ENCODE assay signal across 20 mouse cellular contexts in genomic region chr9:59143610-59144009, GRCm38 (mm10).
A peak's percentile ranks its signal among the peaks of the same experiment; 100 is the strongest.
DNase-seq lines count a peak whose midpoint lies in the region; ATAC-seq and TF ChIP-seq lines count a peak whose summit lies in the region.
"Had no signal": no experiment of that assay in that cellular context is flagged by ENCODE, and none has a peak within 500 bp of the region (broad histone marks: within the 10 kb centered on the region; RNA-seq: fewer than 3 reads in every experiment).

No protein-coding gene starts in this region.

- no peaks in the 10 kb centered on the region for H3K9me3 ChIP-seq in heart, embryonic 12.5 days (replicated peaks)
- H3K9me3 ChIP-seq in intestine, embryonic 16.5 days (ENCODE audit: control insufficient read depth, low read length), result no peaks in the 10 kb centered on the region
- H3K9me3 ChIP-seq in stomach, embryonic 15.5 days, result no peaks in the 10 kb centered on the region
- H3K9me3 ChIP-seq: forebrain, embryonic 10.5 days; forebrain, embryonic 13.5 days; hindbrain, embryonic 12.5 days; hindbrain, embryonic 15.5 days had no signal

- intact Hi-C loops in left cerebral cortex, adult 2 months (cut with DNase I), result no loop called here

- H3K4me1 ChIP-seq in heart, embryonic 12.5 days (replicated peaks), result no peaks in the 10 kb centered on the region
- 0 out of 2 replicates have a peak, but pooled peaks cover 3% of the 10 kb centered on the region for H3K4me1 ChIP-seq in intestine, embryonic 16.5 days (ENCODE audit: control insufficient read depth, insufficient read depth, low read length)
- no peaks in the 10 kb centered on the region for H3K4me1 ChIP-seq in stomach, embryonic 15.5 days
- H3K4me1 ChIP-seq: forebrain, embryonic 10.5 days; forebrain, embryonic 13.5 days; hindbrain, embryonic 12.5 days had no signal

- ATAC-seq in heart, embryonic 12.5 days (ENCODE audit: insufficient number of reproducible peaks, low FRiP score), result no peak
- ATAC-seq in intestine, embryonic 16.5 days, result peak; percentile 95
- ATAC-seq in stomach, embryonic 15.5 days (ENCODE audit: insufficient read depth, low FRiP score, low read depth), result 0 out of 2 replicates have a peak, but pooled peaks have one; percentile 63
- ATAC-seq: activated CD4-positive, CD25-positive, alpha-beta regulatory T cell, adult 4 months; forebrain, embryonic 13.5 days; forebrain, embryonic 16.5 days had no signal

- H3K4me3 ChIP-seq in heart, embryonic 12.5 days, result no peak overlapping the region
- no peak overlapping the region for H3K4me3 ChIP-seq in intestine, embryonic 16.5 days (ENCODE audit: low read length)
- no peak overlapping the region for H3K4me3 ChIP-seq in stomach, embryonic 15.5 days (replicated peaks)
- no peak overlapping the region for H3K4me3 ChIP-seq in left cerebral cortex, adult 2 months
- H3K4me3 ChIP-seq: forebrain, embryonic 10.5 days; forebrain, embryonic 13.5 days; hindbrain, embryonic 12.5 days; hindbrain, embryonic 15.5 days had no signal

- no peak for TF ChIP-seq CTCF in left cerebral cortex, adult 2 months (IDR thresholded peaks at IDR 0.05)

- H3K27ac ChIP-seq in heart, embryonic 12.5 days (ENCODE audit: poor library complexity, severe bottlenecking), result no peak overlapping the region
- no peak overlapping the region for H3K27ac ChIP-seq in intestine, embryonic 16.5 days (ENCODE audit: low read length)
- no peak overlapping the region for H3K27ac ChIP-seq in stomach, embryonic 15.5 days
- no peak overlapping the region for H3K27ac ChIP-seq in left cerebral cortex, adult 2 months
- H3K27ac ChIP-seq: forebrain, embryonic 10.5 days; forebrain, embryonic 13.5 days; hindbrain, embryonic 12.5 days; hindbrain, embryonic 15.5 days had no signal

- peak; percentile 50 for DNase-seq in heart, adult 11 months
- peak; percentile 39 for DNase-seq in yolk sac, embryonic 10.5 days (ENCODE audit: low spot score)
- no peak for DNase-seq in spleen, postnatal 10 days (ENCODE audit: low spot score in 2 of 2)
- DNase-seq in cerebellum, adult 9-11 months, result no peak
- DNase-seq in left cerebral cortex, adult 2 months (ENCODE audit: extremely low spot score in 1 of 2, low spot score in 2 of 2), result no peak
- DNase-seq: adrenal gland, adult 8-10 months; adrenal gland, postnatal 25 days; cerebellum, adult 11-12 months; cerebellum, adult 8-10 months; gastrocnemius, postnatal 10 days; gastrocnemius, postnatal 36 days had no signal

- H3K36me3 ChIP-seq in heart, embryonic 12.5 days, result no peaks in the 10 kb centered on the region
- no peaks in the 10 kb centered on the region for H3K36me3 ChIP-seq in intestine, embryonic 16.5 days (ENCODE audit: control insufficient read depth, insufficient read depth, low read length)
- no peaks in the 10 kb centered on the region for H3K36me3 ChIP-seq in stomach, embryonic 15.5 days
- H3K36me3 ChIP-seq: forebrain, embryonic 10.5 days; hindbrain, embryonic 12.5 days; hindbrain, embryonic 15.5 days had no signal

- H3K27me3 ChIP-seq in heart, embryonic 12.5 days (replicated peaks), result 0 out of 2 replicates have a peak, but pooled peaks cover 4% of the 10 kb centered on the region
- no peaks in the 10 kb centered on the region for H3K27me3 ChIP-seq in intestine, embryonic 16.5 days (replicated peaks; ENCODE audit: control insufficient read depth, insufficient read depth, low read length)
- H3K27me3 ChIP-seq in stomach, embryonic 15.5 days (replicated peaks), result no peaks in the 10 kb centered on the region
- H3K27me3 ChIP-seq: forebrain, embryonic 13.5 days; hindbrain, embryonic 12.5 days; hindbrain, embryonic 15.5 days had no signal

- WGBS in heart, embryonic 12.5 days, result 68% methylated on average over 4 of the region's 4 CpGs
- WGBS in intestine, embryonic 16.5 days, result 57% methylated on average over 4 of the region's 4 CpGs
- 66% methylated on average over 4 of the region's 4 CpGs for whole genome bisulfite sequencing in stomach, embryonic 15.5 days

- no peak overlapping the region for H3K9ac ChIP-seq in heart, embryonic 12.5 days
- H3K9ac ChIP-seq in intestine, embryonic 16.5 days (ENCODE audit: low read depth, low read length), result no peak overlapping the region
- H3K9ac ChIP-seq in stomach, embryonic 15.5 days, result no peak overlapping the region
- H3K9ac ChIP-seq: forebrain, embryonic 13.5 days; hindbrain, embryonic 12.5 days; hindbrain, embryonic 15.5 days had no signal

- H3K4me2 ChIP-seq in heart, embryonic 12.5 days, result no peak overlapping the region
- H3K4me2 ChIP-seq in intestine, embryonic 16.5 days (ENCODE audit: low read depth, low read length), result no peak overlapping the region
- no peak overlapping the region for H3K4me2 ChIP-seq in stomach, embryonic 15.5 days
- H3K4me2 ChIP-seq: forebrain, embryonic 13.5 days; hindbrain, embryonic 12.5 days; hindbrain, embryonic 15.5 days had no signal

Comparison
In these comparisons a context has a peak if more than half of its experiments do, and no peak if none do; other contexts are left out.
1. DNase-seq: peak in heart, adult 11 months (single experiment) and yolk sac, embryonic 10.5 days (single experiment); none in spleen, postnatal 10 days (0 of 2), cerebellum, adult 9-11 months (single experiment) and left cerebral cortex, adult 2 months (0 of 2).